In genomic region chr4:107178182-107178829, GRCm38 (mm10) we compare ENCODE assay signal across 7 mouse cellular contexts. TPM values are rescaled to one million over a fixed set of nuclear protein-coding genes. Genes with fewer than 3 reads are reported as not detected.
DNase-seq lines count a peak whose midpoint lies in the region; ATAC-seq and TF ChIP-seq lines count a peak whose summit lies in the region.

Gene Tmem59, plus strand, starts transcription at chr4:107178399.

- peak within 1 kb of the TSS; percentile 97 for H3K27ac ChIP-seq in embryonic facial prominence, embryonic 10.5 days (replicated peaks)
- H3K27ac ChIP-seq in intestine, postnatal 0 days (ENCODE audit: low read depth, low read length), result peak within 1 kb of the TSS; percentile 97
- peak within 1 kb of the TSS; percentile 97 for H3K27ac ChIP-seq in midbrain, embryonic 12.5 days (replicated peaks)
- H3K27ac ChIP-seq in small intestine, adult 2 months (ENCODE audit: insufficient read depth, low read depth, low read length), result peak within 1 kb of the TSS; percentile 98

- peak; percentile 94 for ATAC-seq in intestine, postnatal 0 days
- peak; percentile 94 for ATAC-seq in midbrain, embryonic 12.5 days (ENCODE audit: low FRiP score, low read depth)

- no peak for TF ChIP-seq CTCF in intestine, postnatal 0 days (IDR thresholded peaks at IDR 0.05; ENCODE audit: low read depth)
- TF ChIP-seq CTCF in small intestine, adult 2 months (IDR thresholded peaks at IDR 0.05; ENCODE audit: extremely low read depth, insufficient read length, insufficient replicate concordance, low read depth, low read length), result no peak

- peaks cover 43% of the 10 kb centered on the region for H3K4me1 ChIP-seq in embryonic facial prominence, embryonic 10.5 days
- peaks cover 11% of the 10 kb centered on the region for H3K4me1 ChIP-seq in intestine, postnatal 0 days (replicated peaks; ENCODE audit: control insufficient read depth, insufficient read depth, low read length)
- peaks cover 31% of the 10 kb centered on the region for H3K4me1 ChIP-seq in midbrain, embryonic 12.5 days
- peaks cover 18% of the 10 kb centered on the region for H3K4me1 ChIP-seq in small intestine, adult 2 months (ENCODE audit: control insufficient read depth, insufficient read depth, insufficient read length, low read length)

- peak within 1 kb of the TSS; percentile 74 for H3K4me2 ChIP-seq in intestine, postnatal 0 days (replicated peaks; ENCODE audit: low read depth)
- peak within 1 kb of the TSS; percentile 64 for H3K4me2 ChIP-seq in midbrain, embryonic 12.5 days (replicated peaks)

- H3K9ac ChIP-seq in intestine, postnatal 0 days (ENCODE audit: low read depth, low read length), result peak within 1 kb of the TSS; percentile 94
- H3K9ac ChIP-seq in midbrain, embryonic 12.5 days (replicated peaks), result peak within 1 kb of the TSS; percentile 95

- H3K36me3 ChIP-seq in embryonic facial prominence, embryonic 10.5 days (replicated peaks), result peaks cover 31% of the 10 kb centered on the region
- H3K36me3 ChIP-seq in intestine, postnatal 0 days (ENCODE audit: control insufficient read depth, insufficient read depth), result peaks cover 11% of the 10 kb centered on the region
- H3K36me3 ChIP-seq in midbrain, embryonic 12.5 days, result peaks cover 13% of the 10 kb centered on the region; the same call in 1 of the 2 replicates
- H3K36me3 ChIP-seq in small intestine, adult 2 months (ENCODE audit: control insufficient read depth, insufficient read depth, low read length), result peaks cover 13% of the 10 kb centered on the region

- intact Hi-C loops in left cerebral cortex, postnatal 4 days (cut with DNase I), result no loop called here

- no peaks in the 10 kb centered on the region for H3K9me3 ChIP-seq in embryonic facial prominence, embryonic 10.5 days
- no peaks in the 10 kb centered on the region for H3K9me3 ChIP-seq in intestine, postnatal 0 days (ENCODE audit: control insufficient read depth)
- H3K9me3 ChIP-seq in midbrain, embryonic 12.5 days, result no peaks in the 10 kb centered on the region

- under 1% methylated on average over 49 of the region's 49 CpGs for WGBS in embryonic facial prominence, embryonic 10.5 days
- WGBS in intestine, postnatal 0 days, result under 1% methylated on average over 48 of the region's 49 CpGs
- WGBS in midbrain, embryonic 12.5 days, result under 1% methylated on average over 49 of the region's 49 CpGs
- WGBS in small intestine, adult 2 months, result under 1% methylated on average over 49 of the region's 49 CpGs

- no peaks in the 10 kb centered on the region for H3K27me3 ChIP-seq in embryonic facial prominence, embryonic 10.5 days (replicated peaks; ENCODE audit: low read depth, poor library complexity, severe bottlenecking)
- no peaks in the 10 kb centered on the region for H3K27me3 ChIP-seq in intestine, postnatal 0 days (replicated peaks; ENCODE audit: control insufficient read depth, insufficient read depth, low read length)
- no peaks in the 10 kb centered on the region for H3K27me3 ChIP-seq in midbrain, embryonic 12.5 days
- no peaks in the 10 kb centered on the region for H3K27me3 ChIP-seq in small intestine, adult 2 months (ENCODE audit: control insufficient read depth, insufficient read depth, low read length)

- peak; percentile 73 for TF ChIP-seq POLR2A in small intestine, adult 2 months (IDR thresholded peaks at IDR 0.05; ENCODE audit: low read depth, low read length)

- peak; percentile 99 for DNase-seq in adrenal gland, postnatal 10 days
- peak; percentile 96 for DNase-seq in embryonic facial prominence, embryonic 10.5 days (ENCODE audit: low spot score)
- no peak for DNase-seq in gonadal fat pad, adult 2 months (ENCODE audit: low read depth)
- DNase-seq in left cerebral cortex, postnatal 4 days, result peak; percentile 98

- peak within 1 kb of the TSS; percentile 99 for H3K4me3 ChIP-seq in embryonic facial prominence, embryonic 10.5 days
- peak within 1 kb of the TSS; percentile 98 for H3K4me3 ChIP-seq in intestine, postnatal 0 days (ENCODE audit: low read depth, low read length)
- peak within 1 kb of the TSS; percentile 98 for H3K4me3 ChIP-seq in midbrain, embryonic 12.5 days
- peak within 1 kb of the TSS; percentile 88 for H3K4me3 ChIP-seq in small intestine, adult 2 months (ENCODE audit: low read depth, low read length)

RNA-seq across cellular contexts. Expression of gene Tmem59, which starts in this region (rescaled TPM):
- 100 to 1,000 TPM; 288 to 289 TPM for total RNA-seq in adrenal gland, postnatal 10 days (2021)
- polyA plus RNA-seq in embryonic facial prominence, embryonic 10.5 days (2016; fragmentation: Nextera tagmentation; extraction: Ambion mirVana), result 266 and 281 TPM in 2 replicates
- polyA plus RNA-seq in gonadal fat pad, adult 2 months (2012; rRNA removed), result 369 and 382 TPM in 2 replicates
- 560 and 584 TPM in 2 replicates for polyA plus RNA-seq in intestine, postnatal 0 days (2015; fragmentation: Nextera tagmentation; extraction: Ambion mirVana)
- total RNA-seq in left cerebral cortex, postnatal 4 days (2021), result 100 to 1,000 TPM; 115 to 118 TPM
- 327 and 347 TPM in 2 replicates for polyA plus RNA-seq in midbrain, embryonic 12.5 days (2016; fragmentation: Nextera tagmentation; extraction: Ambion mirVana)
- polyA plus RNA-seq in small intestine, adult 2 months (2012; rRNA removed), result 92.5 and 222 TPM in 2 replicates
